Mouse (Mus musculus) kidney, postnatal 4 days (tissue): ENCODE results near the gene Atg16l1.
A peak's percentile ranks its signal among the peaks of the same experiment; 100 is the strongest.

Source experiments
- DNase-seq, 2 experiments: peaks; one replicate each; pipeline ENCODE4 v3.0.0; 2021; ENCODE audit warnings: mixed read lengths in 2 of 2

Atg16l1 gene

DNA sequence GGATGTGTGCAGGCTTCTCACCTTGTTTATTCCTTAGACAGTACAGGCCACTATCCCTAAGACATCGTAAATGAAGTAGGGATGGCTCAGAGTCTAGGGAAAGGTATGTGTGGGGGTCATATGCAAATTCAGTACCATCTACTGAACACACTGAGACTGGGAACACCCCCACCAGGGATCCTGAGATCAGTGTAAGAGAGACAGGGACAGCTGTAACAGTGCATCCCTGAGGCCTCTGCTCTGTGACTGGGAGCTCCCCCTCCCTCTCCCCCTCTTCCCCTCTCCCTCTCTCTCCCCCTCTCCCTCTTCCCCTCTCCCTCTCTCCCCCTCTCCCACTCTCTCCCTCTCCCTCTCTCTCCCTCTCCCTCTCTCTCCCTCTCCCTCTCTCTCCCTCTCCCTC is 80.8 kb downstream of the Atg16l1 start:
- no peak for DNase-seq

DNA sequence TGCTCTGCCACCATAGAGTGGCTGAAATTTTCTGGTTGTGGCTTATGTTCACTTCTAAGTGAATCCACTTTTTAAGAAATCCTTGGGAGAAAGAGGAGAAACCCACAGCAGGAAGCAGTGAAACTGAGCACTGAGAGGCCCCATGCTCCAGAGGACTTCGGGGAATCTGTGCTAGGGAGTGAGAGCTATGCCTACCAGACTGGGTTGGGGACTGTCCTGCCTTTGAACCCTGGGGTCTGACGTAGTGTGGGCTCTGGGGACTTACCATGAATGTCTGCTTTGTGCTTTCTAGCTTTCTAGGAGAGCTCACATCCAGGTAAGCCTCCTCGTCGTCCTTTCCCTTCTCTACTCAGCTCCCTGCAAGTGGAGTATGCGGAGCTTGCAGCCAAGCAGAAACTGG is 81.3 kb downstream of the Atg16l1 start:
- DNase-seq = no peak

DNA sequence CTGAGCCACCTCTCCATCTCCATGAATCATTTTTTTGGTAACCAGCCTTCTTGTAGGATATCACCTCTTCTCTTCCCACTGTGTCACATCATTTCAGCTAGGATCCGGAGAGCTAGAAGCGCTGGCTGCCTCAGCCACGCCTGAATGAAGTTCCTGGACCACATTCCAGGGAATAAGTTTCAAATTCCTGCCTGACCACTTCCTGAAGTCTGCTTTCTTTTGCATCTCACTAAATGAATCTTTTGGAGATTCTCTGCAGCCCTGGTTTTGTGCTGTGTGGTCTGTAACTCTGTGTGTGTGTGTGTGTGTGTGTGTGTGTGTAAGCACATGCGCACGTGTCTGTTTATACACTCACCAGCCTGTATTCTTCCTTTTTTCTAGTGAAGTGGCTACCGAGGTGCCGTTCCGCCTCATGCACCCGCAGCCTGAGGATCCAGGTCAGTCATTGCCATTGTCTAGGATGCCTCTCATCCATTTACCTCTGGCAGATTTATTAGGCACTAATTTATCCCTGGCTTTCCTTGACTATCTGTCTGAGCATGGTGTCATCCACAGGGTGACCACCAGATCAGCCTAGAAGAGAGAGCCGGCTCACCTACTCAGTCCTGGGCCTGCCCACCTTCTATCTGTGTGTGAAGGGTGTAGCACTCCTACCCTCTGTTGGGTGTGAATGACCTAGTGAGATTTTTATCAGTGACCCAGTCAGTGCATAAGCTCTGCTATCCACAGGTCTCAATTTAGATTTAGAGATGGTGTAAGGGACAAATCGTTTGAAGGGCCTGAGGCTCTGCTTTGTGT is 84.9 kb downstream of the Atg16l1 start:
- peak in 1 of 2 experiments; percentile 15 for DNase-seq
